Mouse (Mus musculus) left cerebral cortex, adult 2 months (tissue): Measurements from ENCODE around the gene Osbpl6. TPM values are rescaled to one million over a fixed set of nuclear protein-coding genes. Genes with fewer than 3 reads are reported as not detected.
A peak's percentile ranks its signal among the peaks of the same experiment; 100 is the strongest.

Source experiments
- DNase-seq, 2 experiments: peaks; one replicate each; pipeline ENCODE4 v3.0.0; 2021 to 2022; ENCODE audit warnings: low spot score in 2 of 2, mixed read lengths in 1 of 2; ENCODE audit errors: extremely low spot score in 1 of 2
- H3K27ac ChIP-seq: fragments of 200-600 bp; 2 replicates; pipeline ENCODE4 v1.8.1; 2022
- H3K4me3 ChIP-seq: fragments of 200-600 bp; 2 replicates; pipeline ENCODE4 v1.8.1; 2022
- CTCF ChIP-seq: fragments of 200-600 bp; IDR thresholded peaks from 2 replicates; pipeline ENCODE4 v1.8.1; 2022; ENCODE audit warnings: antibody characterized with exemption, mild to moderate bottlenecking, moderate library complexity
- intact Hi-C: fragments of 180-260 bp; cut with DNase I; formaldehyde crosslinking; loops from one replicate; pipeline ENCODE4 v1.15.1; 2025
- total RNA-seq, 2 experiments: library from RNA; stranded (reverse); gene quantifications; 2 replicates each; pipeline ENCODE4 v1.2.3; 2021

The Osbpl6 gene
- total RNA-seq, 2 experiments from 2014 or later = 53.0 to 62.0 TPM

DNA sequence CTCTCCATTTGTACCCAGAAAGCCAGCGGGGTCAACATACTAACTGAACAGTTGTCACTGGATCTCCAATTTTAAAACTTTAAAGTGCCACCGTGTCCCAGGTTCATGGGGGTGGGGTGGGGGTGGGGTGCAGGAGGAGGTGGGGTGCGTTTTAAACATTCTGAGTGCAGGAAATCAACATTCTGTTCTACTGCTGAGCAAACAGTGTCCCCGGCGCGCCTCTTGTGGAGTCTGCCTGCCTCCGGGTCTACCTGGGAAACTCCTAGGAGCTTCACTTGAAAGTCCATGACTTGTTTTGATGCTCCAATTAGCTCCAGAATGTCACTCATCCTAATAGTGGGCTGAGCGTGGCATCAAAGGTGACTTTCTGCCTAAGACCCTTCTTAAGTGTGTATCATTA is 139.2 kb downstream of the Osbpl6 start:
- TF ChIP-seq CTCF = no peak
- Histone ChIP-seq H3K4me3 (no peak overlapping the region), H3K27ac (no peak overlapping the region)
- intact Hi-C loops = no loop called here
- DNase-seq = no peak

DNA sequence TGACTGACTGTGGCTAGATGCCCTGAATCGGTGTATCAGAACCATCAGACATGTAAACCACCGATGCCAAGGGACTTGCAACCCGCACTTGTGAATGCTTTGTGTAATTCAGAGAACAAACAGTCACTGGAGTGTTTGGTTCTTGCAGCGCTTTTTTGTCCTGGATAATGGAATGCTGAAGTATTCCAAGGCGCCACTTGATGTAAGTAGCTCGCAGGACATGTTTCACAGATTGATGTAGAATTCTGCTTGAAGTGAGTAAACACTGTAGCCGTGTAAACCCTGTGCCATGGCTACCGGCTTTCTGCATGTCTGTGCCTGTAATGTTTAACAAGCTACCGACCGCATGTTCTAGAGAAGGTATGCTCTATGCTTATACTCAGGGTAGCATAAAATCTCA is 141.9 kb downstream of the Osbpl6 start:
- TF ChIP-seq CTCF = no peak
- intact Hi-C loops = no loop called here
- Histone ChIP-seq H3K27ac (no peak overlapping the region), H3K4me3 (no peak overlapping the region)
- DNase-seq = no peak

DNA sequence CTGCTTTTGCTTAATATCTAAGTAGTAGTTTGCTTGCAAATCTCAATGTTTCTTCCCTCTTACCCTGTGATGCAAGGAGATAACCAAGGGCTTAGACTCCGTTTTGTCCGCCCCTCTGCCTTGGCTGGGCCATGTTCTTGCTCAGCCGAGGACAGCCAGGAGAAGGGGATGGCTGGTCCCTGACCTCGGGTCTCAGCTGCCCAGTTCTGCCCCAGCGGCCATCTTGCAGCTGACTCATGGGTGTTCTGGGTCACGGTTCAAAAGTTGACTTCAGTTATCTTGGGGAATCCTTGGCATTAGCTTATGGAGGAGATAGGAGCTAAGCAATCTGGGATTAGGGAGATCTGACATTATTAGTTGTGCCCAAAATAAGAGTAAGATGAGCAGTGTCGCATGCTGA is 142.5 kb downstream of the Osbpl6 start:
- H3K27ac ChIP-seq = no peak overlapping the region
- no peak for TF ChIP-seq CTCF
- no peak overlapping the region for H3K4me3 ChIP-seq
- intact Hi-C loops = no loop called here
- DNase-seq = no peak

DNA sequence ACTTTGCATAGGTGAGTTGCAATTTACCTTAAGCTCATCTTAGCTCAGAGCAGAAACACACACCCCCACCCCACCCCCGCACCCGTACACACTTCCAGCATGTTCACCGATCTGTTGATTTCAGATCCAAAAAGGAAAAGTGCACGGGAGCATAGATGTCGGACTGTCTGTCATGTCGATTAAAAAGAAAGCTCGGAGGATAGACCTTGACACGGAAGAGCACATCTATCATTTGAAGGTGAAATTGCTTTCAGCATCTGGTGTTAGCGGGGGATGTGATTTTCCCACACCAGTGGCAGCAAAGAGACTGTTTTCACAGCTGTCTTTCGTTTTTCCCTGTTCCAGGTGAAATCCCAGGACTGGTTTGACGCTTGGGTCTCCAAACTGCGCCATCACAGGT is 143.0 kb downstream of the Osbpl6 start:
- TF ChIP-seq CTCF = no peak
- Histone ChIP-seq H3K27ac (no peak overlapping the region), H3K4me3 (no peak overlapping the region)
- intact Hi-C loops = no loop called here
- no peak for DNase-seq

DNA sequence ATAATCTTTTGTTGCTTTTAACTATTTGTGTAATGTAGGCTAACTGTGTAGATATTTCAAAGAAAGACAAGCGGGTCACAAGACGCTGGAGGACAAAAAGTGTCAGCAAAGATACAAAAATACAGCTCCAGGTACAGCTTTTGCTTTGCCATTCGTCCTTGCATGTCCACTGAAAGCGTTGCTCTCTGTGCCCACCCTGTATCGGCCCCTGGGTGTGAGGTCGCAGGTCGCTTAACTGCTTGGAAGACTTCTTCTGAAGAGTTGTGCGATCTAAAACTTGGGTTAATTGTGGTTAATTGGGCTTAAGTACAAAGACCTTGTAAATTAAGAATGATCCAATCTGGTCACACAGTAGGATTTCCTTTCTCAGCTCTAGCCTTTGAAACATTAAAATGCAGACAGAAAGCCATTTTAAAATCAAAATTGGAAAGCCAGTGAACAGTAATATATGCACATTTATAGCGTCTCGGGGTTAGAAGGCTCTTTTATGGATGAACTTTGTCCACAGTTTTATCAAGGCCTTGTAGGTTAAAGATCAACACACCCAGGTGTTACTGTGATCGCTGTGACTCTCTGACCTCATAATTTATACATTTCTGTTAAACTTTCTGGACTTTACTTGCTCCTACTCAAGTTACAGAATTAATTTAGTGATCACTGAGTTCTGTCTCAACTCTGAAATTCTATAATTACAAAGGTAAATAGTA is 149.7 kb downstream of the Osbpl6 start:
- no peak overlapping the region for H3K27ac ChIP-seq
- H3K4me3 ChIP-seq = no peak overlapping the region
- intact Hi-C loops = no loop called here
- DNase-seq = no peak
- TF ChIP-seq CTCF = no peak

DNA sequence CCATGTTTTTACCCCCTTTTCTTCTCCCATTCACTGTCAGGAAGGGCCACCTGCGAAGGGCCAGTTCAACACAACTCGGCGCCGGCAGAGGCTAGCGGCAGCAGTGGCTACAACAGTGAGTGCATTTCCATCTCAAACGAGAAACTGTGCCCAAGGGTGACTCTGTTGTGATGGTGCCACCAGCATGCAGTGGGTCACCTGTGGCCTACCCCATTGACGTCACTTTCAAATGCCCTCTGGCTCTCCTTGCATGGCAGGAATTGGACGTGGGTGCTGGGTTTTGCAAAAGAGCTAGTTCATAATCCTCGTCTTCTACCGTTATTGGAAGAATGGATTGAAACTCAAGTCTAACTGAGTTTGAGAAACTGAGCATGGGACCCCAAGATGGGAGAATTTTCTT is 153.8 kb downstream of the Osbpl6 start:
- H3K4me3 ChIP-seq = no peak overlapping the region
- no peak for DNase-seq
- intact Hi-C loops = no loop called here
- TF ChIP-seq CTCF = no peak
- no peak overlapping the region for H3K27ac ChIP-seq

DNA sequence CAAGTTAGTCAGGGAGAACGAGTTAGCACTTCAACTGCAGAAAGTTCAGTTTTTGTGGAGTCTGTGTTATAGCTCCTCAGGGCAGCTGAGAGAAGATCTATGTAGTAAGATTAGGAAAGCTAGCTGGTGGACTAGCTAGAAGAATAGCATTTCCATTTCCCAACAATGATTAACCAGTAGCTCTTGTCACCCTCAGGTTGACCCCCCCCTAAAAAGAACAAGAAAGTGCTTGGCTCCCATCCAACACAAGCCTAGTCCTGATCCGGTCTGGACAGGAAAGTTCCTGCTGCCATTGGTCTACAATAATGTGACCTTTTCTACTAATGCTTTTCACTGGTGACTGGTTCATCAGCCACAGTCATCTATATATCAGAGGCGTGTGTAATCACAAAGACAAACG is 157.6 kb downstream of the Osbpl6 start:
- intact Hi-C loops = no loop called here
- no peak for TF ChIP-seq CTCF
- no peak overlapping the region for H3K27ac ChIP-seq
- H3K4me3 ChIP-seq = no peak overlapping the region
- DNase-seq = no peak

DNA sequence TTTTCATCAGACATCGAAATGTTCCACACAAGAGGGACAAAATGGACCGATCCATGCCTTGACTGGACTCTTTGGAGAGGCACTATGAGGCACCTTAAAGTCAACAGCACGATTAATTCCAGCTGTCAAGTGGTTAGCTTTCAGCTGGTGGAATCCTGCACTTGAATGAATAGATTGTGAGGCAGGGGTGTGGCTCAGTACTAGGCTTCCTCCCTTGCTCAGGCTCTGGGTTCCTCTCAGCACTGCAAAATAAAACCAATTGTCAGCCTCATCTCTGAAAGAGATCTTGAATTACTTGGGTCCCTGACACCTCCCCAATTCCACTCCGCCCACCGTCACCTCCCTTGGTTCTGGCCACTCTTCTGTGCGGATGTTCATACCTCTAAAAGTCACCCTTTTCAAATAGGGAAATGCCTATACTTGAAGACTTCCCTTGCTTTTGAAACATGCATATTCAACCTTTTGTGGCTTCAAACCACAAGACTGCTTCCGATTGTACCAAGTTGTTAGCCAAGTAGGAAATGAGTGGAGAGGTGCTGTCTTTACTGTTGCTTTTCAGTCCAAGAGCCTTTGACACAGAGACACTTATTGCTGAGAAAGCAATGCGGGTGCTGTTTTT is 160.7 kb downstream of the Osbpl6 start:
- DNase-seq = no peak
- H3K4me3 ChIP-seq = no peak overlapping the region
- TF ChIP-seq CTCF = no peak
- intact Hi-C loops = no loop called here
- H3K27ac ChIP-seq = no peak overlapping the region

DNA sequence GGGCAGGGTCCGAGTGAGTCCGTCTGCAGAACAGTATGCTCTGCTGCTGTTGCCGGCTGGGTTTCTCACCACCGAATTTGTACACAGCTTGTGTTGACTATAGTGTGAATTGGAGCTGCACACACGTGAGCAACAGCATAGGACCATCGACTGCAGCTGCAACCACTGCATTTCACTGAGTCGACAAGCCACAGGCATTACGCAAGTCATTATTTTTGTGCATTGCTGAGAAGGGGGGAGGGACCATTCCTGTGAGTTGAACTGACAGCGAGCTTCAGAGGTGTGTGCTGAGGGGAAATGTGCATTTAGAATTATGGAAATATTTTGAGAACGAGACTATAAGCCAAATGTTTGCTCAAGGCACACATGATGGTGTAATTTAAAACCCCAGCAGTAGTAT is 165.2 kb downstream of the Osbpl6 start:
- intact Hi-C loops = no loop called here
- H3K4me3 ChIP-seq = no peak overlapping the region
- TF ChIP-seq CTCF = no peak
- no peak overlapping the region for H3K27ac ChIP-seq
- no peak for DNase-seq

DNA sequence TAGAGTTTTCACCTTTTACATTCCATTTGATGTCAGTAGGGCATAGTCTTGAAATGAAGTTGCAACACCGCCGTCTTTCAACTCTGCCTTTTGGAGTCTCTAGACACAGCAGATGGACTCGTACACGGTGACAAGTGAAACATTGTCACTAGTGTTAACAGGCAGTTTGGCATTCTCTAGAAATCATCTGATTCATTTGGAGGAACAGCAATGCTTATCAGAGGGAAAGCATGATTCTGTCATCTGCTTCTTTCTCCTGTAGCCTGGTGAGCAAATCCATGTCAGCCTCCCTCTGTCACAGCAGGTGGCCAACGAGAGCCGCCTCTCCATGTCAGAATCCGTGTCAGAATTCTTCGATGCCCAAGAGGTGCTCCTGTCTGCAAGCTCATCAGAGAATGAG is 172.6 kb downstream of the Osbpl6 start:
- intact Hi-C loops = no loop called here
- TF ChIP-seq CTCF = no peak
- no peak for DNase-seq
- H3K4me3 ChIP-seq = no peak overlapping the region
- no peak overlapping the region for H3K27ac ChIP-seq

DNA sequence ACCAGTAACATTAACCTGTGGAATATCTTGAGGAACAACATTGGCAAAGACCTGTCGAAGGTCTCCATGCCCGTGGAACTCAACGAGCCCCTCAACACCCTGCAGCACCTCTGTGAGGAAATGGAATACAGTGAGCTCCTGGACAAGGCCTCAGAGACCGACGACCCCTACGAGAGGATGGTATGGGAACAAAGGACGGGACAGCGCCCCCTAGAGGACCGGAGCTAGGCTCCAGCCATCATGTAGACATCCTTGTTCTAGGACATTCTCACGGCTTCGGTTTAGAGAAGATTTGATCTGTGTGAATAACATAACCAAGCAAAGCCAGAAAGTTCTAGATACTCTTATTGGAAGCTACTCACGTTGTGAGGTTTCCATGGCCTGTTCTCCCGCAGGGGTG is 178.8 kb downstream of the Osbpl6 start:
- Histone ChIP-seq H3K4me3 (no peak overlapping the region), H3K27ac (no peak overlapping the region)
- DNase-seq = no peak
- TF ChIP-seq CTCF = peak; percentile 27
- intact Hi-C loops = loop anchor here (5.0 kb wide), 1 partner anchor 213 kb away; no protein-coding TSS in a partner anchor

DNA sequence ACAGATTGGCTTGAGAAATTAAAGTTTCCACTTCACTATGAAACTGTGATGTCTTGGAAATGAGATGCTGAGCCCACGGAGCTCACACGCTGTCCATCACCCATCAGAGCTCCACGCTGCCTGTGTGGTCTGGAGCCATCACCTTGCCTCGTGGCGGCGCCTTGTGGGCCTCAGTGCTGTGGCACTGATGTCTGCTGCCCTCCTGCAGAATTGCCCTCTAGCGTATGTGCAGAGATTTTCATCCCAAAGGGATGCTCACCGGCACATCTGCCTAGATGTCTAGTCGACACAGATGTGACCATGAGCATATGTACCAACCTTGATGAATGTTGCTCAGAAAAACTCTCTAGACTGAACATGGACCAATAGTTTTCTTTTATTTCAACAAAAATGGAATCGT is 180.6 kb downstream of the Osbpl6 start:
- no peak for DNase-seq
- TF ChIP-seq CTCF = no peak; the same call in none of the 2 replicates
- intact Hi-C loops = loop anchor here (5.0 kb wide), 1 partner anchor 215 kb away; no protein-coding TSS in a partner anchor
- Histone ChIP-seq H3K27ac (no peak overlapping the region), H3K4me3 (no peak overlapping the region)

DNA sequence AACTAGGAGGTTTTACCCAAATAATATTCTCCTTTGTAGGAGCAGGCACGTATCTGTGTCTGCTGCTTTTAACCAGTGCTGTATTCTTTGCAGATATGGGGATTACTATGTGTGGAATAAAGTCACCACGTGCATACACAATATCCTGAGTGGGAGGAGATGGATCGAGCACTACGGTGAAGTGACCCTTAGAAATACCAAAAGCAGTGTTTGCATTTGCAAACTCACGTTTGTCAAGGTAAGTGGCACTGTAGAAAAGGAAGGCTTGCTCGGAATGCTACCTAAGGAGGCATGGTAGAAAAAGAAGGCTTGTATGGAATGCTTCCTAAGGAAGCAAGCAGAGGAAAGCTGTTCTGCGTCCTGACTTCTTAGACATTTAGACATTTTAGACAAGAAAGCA is 183.9 kb downstream of the Osbpl6 start:
- Histone ChIP-seq H3K27ac (no peak overlapping the region), H3K4me3 (no peak overlapping the region)
- intact Hi-C loops = loop anchor here (5.0 kb wide), 1 partner anchor 208 kb away; no protein-coding TSS in a partner anchor
- no peak for DNase-seq
- TF ChIP-seq CTCF = no peak
